Mouse (Mus musculus) small intestine, adult 2 months (tissue): ENCODE measurements around the gene Mesp1. TPM values are rescaled to one million over a fixed set of nuclear protein-coding genes. Genes with fewer than 3 reads are reported as not detected.

Experiments
- H3K27ac ChIP-seq: fragments of 200-500 bp; 2 replicates; pipeline ENCODE4 v1.5.1; 2012; ENCODE audit warnings: low read depth, low read length, control low read depth, inconsistent platforms; ENCODE audit not compliant: insufficient read depth
- H3K27me3 ChIP-seq: fragments of 200-500 bp; 2 replicates; pipeline ENCODE4 v1.6.1; 2012; ENCODE audit warnings: mild to moderate bottlenecking, moderate library complexity, low read length, inconsistent platforms; ENCODE audit not compliant: control insufficient read depth, insufficient read depth
- H3K36me3 ChIP-seq: fragments of 200-500 bp; 2 replicates; pipeline ENCODE4 v1.6.1; 2012; ENCODE audit warnings: mild to moderate bottlenecking, low read length, control low read depth, inconsistent platforms; ENCODE audit not compliant: control insufficient read depth, insufficient read depth
- H3K4me1 ChIP-seq: fragments of 200-500 bp; 2 replicates; pipeline ENCODE4 v1.6.1; 2012; ENCODE audit warnings: low read length, inconsistent platforms, mixed read lengths; ENCODE audit not compliant: control insufficient read depth, insufficient read depth, insufficient read length
- H3K4me3 ChIP-seq: fragments of 200-500 bp; 2 replicates; pipeline ENCODE4 v1.5.1; 2012; ENCODE audit warnings: low read depth, mild to moderate bottlenecking, control low read depth, inconsistent platforms, low read length, moderate library complexity
- CTCF ChIP-seq: fragments of 200-500 bp; IDR thresholded peaks from 2 replicates; pipeline ENCODE4 v1.5.1; 2012; ENCODE audit warnings: low read depth, mild to moderate bottlenecking, control low read depth, inconsistent platforms, low read length, moderate library complexity, mixed read lengths; ENCODE audit not compliant: insufficient replicate concordance, insufficient read length; ENCODE audit errors: extremely low read depth
- POLR2A ChIP-seq: fragments of 200-500 bp; IDR thresholded peaks from 2 replicates; pipeline ENCODE4 v1.6.1; 2012; ENCODE audit warnings: low read depth, mild to moderate bottlenecking, control low read depth, inconsistent platforms, low read length, moderate library complexity
- WGBS: fragments of 180-500 bp; shearing (Covaris S2); methylation state at CpG from one replicate; pipeline ENCODE4 v1.1.7; 2018; 5-methylcytosine and 5-hydroxymethylcytosine counted together
- polyA plus RNA-seq: library from polyadenylated mRNA; depleted of rRNA; stranded (reverse); fragments of >200 nt; gene quantifications from 2 replicates; pipeline ENCODE4 v1.2.3, GENCODE M21; 2012; rRNA removed

Mesp1 gene
- polyA plus RNA-seq: 0.28 and 1.2 TPM in 2 replicates

DNA sequence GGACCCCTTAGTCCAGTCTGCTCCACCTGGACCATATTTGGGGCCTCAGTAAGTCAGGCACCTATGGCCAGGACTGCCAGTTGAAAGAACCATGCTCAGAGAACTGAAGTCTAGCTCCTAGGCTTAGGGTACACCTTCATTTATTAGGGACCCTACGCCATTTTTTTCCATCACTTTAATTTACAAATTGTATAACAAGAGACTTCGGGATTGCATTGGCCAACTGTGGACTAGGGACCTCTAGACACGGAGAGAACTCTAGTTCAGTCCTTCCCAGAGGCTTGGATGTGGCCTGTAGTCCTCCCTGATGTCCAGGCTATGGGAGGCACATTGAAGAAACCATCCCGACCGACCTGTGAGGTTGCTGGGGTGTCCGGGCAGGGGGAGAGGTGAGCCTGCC is at the start of gene Mesp1:
Gene Mesp1, minus strand, starts transcription at position 101 of the 400 bp plus-strand sequence.
- TF ChIP-seq POLR2A: no peak
- TF ChIP-seq CTCF: no peak
- peaks cover 30% of the 10 kb centered on the region for H3K4me1 ChIP-seq
- 89% methylated on average over 6 of the region's 6 CpGs for WGBS
- H3K36me3 ChIP-seq: no peaks in the 10 kb centered on the region
- no peak within 1 kb of the TSS for H3K27ac ChIP-seq
- H3K27me3 ChIP-seq: peaks cover 9% of the 10 kb centered on the region
- peak within 1 kb of the TSS; percentile 67 for H3K4me3 ChIP-seq

DNA sequence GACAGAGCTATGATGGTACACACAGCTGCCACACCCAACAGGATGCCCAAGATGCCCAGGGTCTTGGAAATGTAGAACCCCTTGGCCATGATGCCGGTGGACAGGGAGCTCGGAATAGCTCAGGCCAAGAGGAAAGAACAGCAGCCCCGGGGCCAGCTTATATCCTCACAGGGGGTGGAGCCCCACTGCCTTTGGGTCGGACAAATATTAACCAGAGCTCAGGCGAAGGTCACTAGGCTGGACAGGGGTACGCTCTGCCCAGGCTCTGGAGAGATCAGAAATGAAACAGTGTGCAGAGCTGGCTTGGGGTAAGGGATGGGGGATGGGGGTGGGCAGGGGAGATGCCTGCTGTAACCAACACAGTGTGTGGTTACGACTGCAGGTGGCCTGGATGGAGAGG is 48.6 kb upstream of the Mesp1 start:
- Histone ChIP-seq H3K4me1 (peaks cover 24% of the 10 kb centered on the region), H3K27me3 (no peaks in the 10 kb centered on the region), H3K36me3 (peaks cover 44% of the 10 kb centered on the region), H3K27ac (peak overlapping the region; percentile 88), H3K4me3 (peak overlapping the region; percentile 72)
- 25% methylated on average over 7 of the region's 7 CpGs for WGBS
- TF ChIP-seq POLR2A: peak; percentile 92
- TF ChIP-seq CTCF: no peak

- peak overlapping the region; percentile 44 for H3K4me3 ChIP-seq
- H3K4me1 ChIP-seq: peaks cover 25% of the 10 kb centered on the region; the same call in 1 of the 2 replicates
- WGBS: 21% methylated on average over 2 of the region's 2 CpGs
- H3K27ac ChIP-seq: peak overlapping the region; percentile 74
- H3K27me3 ChIP-seq: no peaks in the 10 kb centered on the region
- TF ChIP-seq CTCF (no peak), POLR2A (no peak)
- peaks cover 91% of the 10 kb centered on the region for H3K36me3 ChIP-seq
Measured at GRCm38 (mm10) chr7:79837247-79837646, 43.7 kb upstream of the Mesp1 start.

- Histone ChIP-seq H3K4me3 (peak overlapping the region; percentile 40), H3K36me3 (peaks cover 90% of the 10 kb centered on the region), H3K27ac (peak overlapping the region; percentile 41), H3K4me1 (peaks cover 25% of the 10 kb centered on the region; the same call in 1 of the 2 replicates), H3K27me3 (no peaks in the 10 kb centered on the region)
- WGBS: 89% methylated on average over 6 of the region's 6 CpGs
- TF ChIP-seq POLR2A: no peak
- no peak for TF ChIP-seq CTCF
Measured at GRCm38 (mm10) chr7:79835196-79835595, 41.6 kb upstream of the Mesp1 start.

GRCm38 (mm10) chr7:79832980-79833379 is 39.4 kb upstream of the Mesp1 start:
- Histone ChIP-seq H3K4me3 (peak overlapping the region; percentile 36; the same call in 1 of the 2 replicates), H3K27ac (no peak overlapping the region), H3K27me3 (no peaks in the 10 kb centered on the region), H3K36me3 (peaks cover 72% of the 10 kb centered on the region), H3K4me1 (peaks cover 23% of the 10 kb centered on the region; the same call in 1 of the 2 replicates)
- TF ChIP-seq CTCF: no peak

DNA sequence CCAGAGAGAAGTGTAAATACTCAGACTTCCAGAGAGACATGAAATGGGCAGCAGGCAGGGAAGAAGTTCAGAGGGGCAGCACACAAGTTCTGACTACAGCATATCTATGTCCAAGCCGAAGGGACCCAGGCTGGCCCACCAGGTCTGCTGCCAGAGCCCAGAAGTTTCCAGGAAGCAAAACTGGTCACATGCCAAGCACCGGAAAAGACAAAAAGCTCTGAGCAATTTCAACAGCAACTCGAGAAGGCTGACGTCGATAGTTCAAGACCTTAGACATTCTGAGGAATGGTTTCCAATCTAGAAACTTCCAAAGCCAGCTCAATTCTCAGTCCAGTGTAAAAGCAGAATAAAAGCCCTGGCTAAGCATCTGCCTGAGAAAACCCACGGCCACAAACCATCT is 38.0 kb upstream of the Mesp1 start:
- 64% methylated on average over 6 of the region's 6 CpGs for WGBS
- Histone ChIP-seq H3K36me3 (peaks cover 74% of the 10 kb centered on the region), H3K27ac (peak overlapping the region; percentile 13; the same call in 1 of the 2 replicates), H3K4me1 (peaks cover 14% of the 10 kb centered on the region; the same call in 1 of the 2 replicates), H3K4me3 (peak overlapping the region; percentile 33), H3K27me3 (no peaks in the 10 kb centered on the region)
- TF ChIP-seq CTCF (no peak), POLR2A (no peak)

DNA sequence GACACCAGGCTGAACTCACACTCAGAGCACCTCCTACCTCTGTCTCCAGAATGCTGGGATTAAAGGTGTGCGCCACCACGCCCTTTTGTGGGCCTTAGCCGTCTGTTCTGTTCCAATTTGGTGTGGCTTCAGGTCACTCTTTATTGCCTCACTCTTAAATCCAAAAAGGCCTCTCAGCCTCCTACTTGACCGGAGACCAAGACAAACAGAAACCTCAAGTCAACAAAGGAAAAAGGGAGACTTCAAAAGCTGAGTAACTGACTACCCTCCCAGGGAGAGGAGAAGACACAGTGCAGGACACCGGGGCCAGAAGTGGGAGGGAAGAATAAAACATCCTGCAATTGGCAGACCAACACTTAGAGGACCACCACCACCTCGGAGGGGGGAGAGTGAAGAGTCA is 37.6 kb upstream of the Mesp1 start:
- Histone ChIP-seq H3K4me1 (peaks cover 10% of the 10 kb centered on the region; the same call in 1 of the 2 replicates), H3K4me3 (peak overlapping the region; percentile 18), H3K36me3 (peaks cover 74% of the 10 kb centered on the region), H3K27me3 (no peaks in the 10 kb centered on the region), H3K27ac (peak overlapping the region; percentile 13; the same call in 1 of the 2 replicates)
- WGBS: 46% methylated on average over 6 of the region's 6 CpGs
- TF ChIP-seq CTCF (no peak), POLR2A (no peak)
